Mouse (Mus musculus): ENCODE results near the gene Uts2r.

- no peak for TF ChIP-seq CTCF (IDR thresholded peaks at IDR 0.05; ENCODE audit: low read depth, low read length)
- no peak for TF ChIP-seq POLR2A (IDR thresholded peaks at IDR 0.05; ENCODE audit: extremely low read depth, insufficient read depth, low read length)
Measured at GRCm38 (mm10) chr11:121200781-121201180, 40.7 kb downstream of the Uts2r start.
